Mouse (Mus musculus): ENCODE measurements around the gene Gm3952. TPM values are rescaled to one million over a fixed set of nuclear protein-coding genes. Genes with fewer than 3 reads are reported as not detected.

Gm3952 gene
- total RNA-seq (2021), result not detected
- long read RNA-seq, experiment 1, result 0 reads
- long read RNA-seq, experiment 2, result 0 reads

- intact Hi-C loops (cut with DNase I), result no loop called here
- no peak for DNase-seq (ENCODE audit: low spot score in 2 of 2)
These were observed at the start of gene Gm3952 for GRCm38 (mm10) chr8:128798594-128798993. Gene Gm3952, minus strand, starts transcription at chr8:128798694.

- intact Hi-C loops (cut with DNase I), result no loop called here
- no peak for DNase-seq (ENCODE audit: low spot score in 2 of 2)
These were observed 45.3 kb upstream of the Gm3952 start for GRCm38 (mm10) chr8:128843749-128844148.

GRCm38 (mm10) chr8:128812521-128812920, 14.0 kb upstream of the Gm3952 start:
- intact Hi-C loops (cut with DNase I), result no loop called here
- DNase-seq (ENCODE audit: low spot score in 2 of 2), result no peak

GRCm38 (mm10) chr8:128735692-128736091, 62.8 kb downstream of the Gm3952 start:
- intact Hi-C loops (cut with DNase I), result no loop called here
- DNase-seq (ENCODE audit: low spot score in 2 of 2), result no peak

DNA sequence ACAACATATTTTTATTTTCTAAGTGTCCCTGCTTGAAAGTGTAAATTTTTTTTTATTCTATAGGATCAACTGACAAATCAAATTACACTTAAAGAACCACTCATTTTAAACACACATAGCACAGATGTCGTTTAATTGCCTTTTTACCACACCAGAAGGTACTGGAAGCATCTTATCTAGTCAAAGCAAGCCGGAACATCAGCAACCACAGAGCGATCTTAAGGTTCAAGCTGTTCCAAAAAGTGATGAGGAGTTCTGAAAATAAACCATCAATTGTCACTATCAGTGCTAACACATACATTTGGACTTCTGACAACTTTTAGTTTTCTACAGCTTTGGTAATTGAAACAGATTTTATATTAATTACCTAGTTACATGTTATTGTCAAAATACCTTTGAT, 64.4 kb downstream of the Gm3952 start:
- intact Hi-C loops (cut with DNase I), result no loop called here
- no peak for DNase-seq (ENCODE audit: low spot score in 2 of 2)

- intact Hi-C loops (cut with DNase I), result no loop called here
- DNase-seq (ENCODE audit: low spot score in 2 of 2), result no peak
These were observed 66.2 kb downstream of the Gm3952 start for GRCm38 (mm10) chr8:128732254-128732653.

GRCm38 (mm10) chr8:128727213-128727612, 71.3 kb downstream of the Gm3952 start:
- intact Hi-C loops (cut with DNase I), result loop anchor here (10.0 kb wide), 1 partner anchor 212 kb away; no protein-coding TSS in a partner anchor
- DNase-seq (ENCODE audit: low spot score in 2 of 2), result no peak

GRCm38 (mm10) chr8:128724819-128725218, 73.7 kb downstream of the Gm3952 start:
- peak; percentile 38 to 47 for DNase-seq (ENCODE audit: low spot score in 2 of 2)
- intact Hi-C loops (cut with DNase I), result loop anchor here (2.0 to 10.0 kb wide), 2 partner anchors 72 to 210 kb away; no protein-coding TSS in a partner anchor

DNA sequence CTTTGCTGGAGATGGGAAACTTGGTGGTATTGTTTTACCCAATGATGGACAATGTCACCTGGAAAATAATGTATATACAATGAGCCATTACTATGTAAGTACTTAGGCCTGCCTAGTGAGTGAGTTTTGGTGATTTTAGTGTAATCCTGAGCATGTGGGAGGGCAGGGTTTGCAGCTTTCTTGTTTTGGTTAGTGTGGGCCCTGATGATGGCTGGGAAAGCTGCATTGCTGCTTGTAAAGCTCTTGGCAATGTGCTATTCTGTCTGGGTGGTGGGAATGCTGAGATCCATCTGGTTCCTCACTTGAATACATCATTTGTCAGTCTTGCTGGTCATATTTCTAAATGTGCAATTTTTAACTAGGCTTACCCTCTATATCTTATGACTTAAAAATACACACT, 82.3 kb downstream of the Gm3952 start:
- peak in 1 of 2 experiments; percentile 26 for DNase-seq (ENCODE audit: low spot score in 2 of 2)

GRCm38 (mm10) chr8:128709261-128709660, 89.2 kb downstream of the Gm3952 start:
- DNase-seq (ENCODE audit: low spot score in 2 of 2), result peak; percentile 81 to 89
- intact Hi-C loops (cut with DNase I), result loop anchor here (2.0 kb wide), 1 partner anchor 56 kb away; no protein-coding TSS in a partner anchor

More for the DNA sequence above, 82.3 kb downstream of the Gm3952 start:
- intact Hi-C loops (cut with DNase I), result no loop called here

DNA sequence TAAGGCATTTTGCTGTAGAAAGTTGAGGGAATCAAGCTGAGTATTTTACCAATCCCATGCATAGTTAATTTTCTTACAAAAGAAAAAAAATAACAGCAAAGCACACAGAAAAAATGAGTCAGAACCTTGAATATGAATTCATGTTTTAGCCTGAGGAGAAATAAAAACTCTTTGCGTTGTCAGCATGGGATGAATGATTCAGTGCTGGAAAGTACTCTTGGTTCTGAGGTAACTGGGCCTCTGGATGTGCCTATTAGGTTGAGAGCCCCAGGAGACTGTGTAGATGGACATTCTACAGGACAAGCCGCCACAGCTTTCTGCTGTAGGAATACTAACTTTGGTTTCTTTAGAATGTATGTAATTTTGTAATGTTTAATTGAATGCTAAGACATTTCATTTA, 93.7 kb downstream of the Gm3952 start:
- intact Hi-C loops (cut with DNase I), result no loop called here
- DNase-seq (ENCODE audit: low spot score in 2 of 2), result no peak

- intact Hi-C loops (cut with DNase I), result no loop called here
These were observed 94.1 kb downstream of the Gm3952 start for GRCm38 (mm10) chr8:128704376-128704775.

GRCm38 (mm10) chr8:128697945-128698344, 100.5 kb downstream of the Gm3952 start:
- DNase-seq (ENCODE audit: low spot score in 2 of 2), result no peak
- intact Hi-C loops (cut with DNase I), result no loop called here

More at GRCm38 (mm10) chr8:128704376-128704775, 94.1 kb downstream of the Gm3952 start:
- DNase-seq (ENCODE audit: low spot score in 2 of 2), result no peak

DNA sequence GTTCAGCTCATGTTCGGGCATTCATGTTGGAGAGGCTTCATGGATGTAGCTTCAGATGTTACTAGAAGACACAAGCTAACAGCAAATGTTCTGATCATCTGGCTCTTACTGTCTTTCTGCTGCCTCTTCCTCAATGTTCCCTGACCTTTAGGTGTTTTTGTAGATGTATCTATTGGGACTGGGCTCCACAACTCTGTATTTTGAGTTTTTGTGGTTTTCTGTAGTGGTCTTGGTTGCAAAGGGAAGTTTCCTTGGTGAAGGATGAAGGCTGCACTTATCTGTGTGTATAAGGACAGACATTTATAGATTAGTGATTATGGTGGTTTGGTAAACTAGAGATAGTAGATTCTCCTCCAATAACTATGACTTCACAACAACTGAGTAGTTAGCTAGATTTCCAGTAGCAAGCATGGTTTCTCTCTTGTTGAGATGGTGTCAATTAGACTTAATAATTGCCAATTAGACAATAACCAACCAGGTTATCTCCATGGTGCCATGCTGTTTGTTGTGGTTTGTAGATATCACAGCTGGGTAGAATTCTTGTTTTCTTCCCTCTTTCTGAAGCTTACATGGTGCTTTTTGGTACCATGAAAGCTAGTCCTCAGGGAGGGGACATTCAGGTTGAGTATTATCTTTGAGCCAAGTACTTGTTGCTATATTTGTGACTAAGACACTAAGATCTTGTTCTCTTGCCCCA, 101.6 kb downstream of the Gm3952 start:
- intact Hi-C loops (cut with DNase I), result no loop called here
- DNase-seq (ENCODE audit: low spot score in 2 of 2), result no peak

Other genes with a start within 250 kb of the Gm3952 start
- 10 to 100 TPM; 79.2 to 81.9 TPM for gene Itgb1, start 113.0 kb downstream of the Gm3952 start, total RNA-seq (2021)